In genomic region chr2:84636231-84636741, GRCm38 (mm10) we compare ENCODE assay signal across 8 mouse cellular contexts. TPM values are rescaled to one million over a fixed set of nuclear protein-coding genes. Genes with fewer than 3 reads are reported as not detected.
DNase-seq lines count a peak whose midpoint lies in the region; ATAC-seq and TF ChIP-seq lines count a peak whose summit lies in the region.

No protein-coding gene starts in this region.

- TF ChIP-seq EP300 in stomach, postnatal 0 days (optimal IDR thresholded peaks at IDR 0.05) = no peak

- H3K4me3 ChIP-seq in lung, embryonic 15.5 days = peak overlapping the region; percentile 7; the same call in 1 of the 2 replicates
- peak overlapping the region; percentile 20 for H3K4me3 ChIP-seq in stomach, postnatal 0 days (ENCODE audit: low read depth, low read length)

- intact Hi-C loops in gastrocnemius, postnatal 14 days (cut with DNase I; ENCODE audit: low total_unique reads) = no loop called here

- no peaks in the 10 kb centered on the region for H3K27me3 ChIP-seq in lung, embryonic 15.5 days
- H3K27me3 ChIP-seq in stomach, postnatal 0 days (ENCODE audit: control insufficient read depth, insufficient read depth, low read length) = no peaks in the 10 kb centered on the region

- H3K4me2 ChIP-seq in lung, embryonic 15.5 days = peak overlapping the region; percentile 48
- H3K4me2 ChIP-seq in stomach, postnatal 0 days (replicated peaks; ENCODE audit: low read depth) = peak overlapping the region; percentile 55

- H3K27ac ChIP-seq in lung, embryonic 15.5 days = peak overlapping the region; percentile 97
- H3K27ac ChIP-seq in stomach, postnatal 0 days (replicated peaks) = peak overlapping the region; percentile 93

- H3K4me1 ChIP-seq in lung, embryonic 15.5 days = peaks cover 90% of the 10 kb centered on the region
- peaks cover 39% of the 10 kb centered on the region for H3K4me1 ChIP-seq in stomach, postnatal 0 days (replicated peaks; ENCODE audit: control insufficient read depth, insufficient read depth)

- DNase-seq in gastrocnemius, adult 18-20 months (ENCODE audit: low spot score) = peak; percentile 30
- DNase-seq in gastrocnemius, postnatal 14 days = no peak
- peak; percentile 73 for DNase-seq in heart, adult 8-10 months (ENCODE audit: low spot score)
- peak; percentile 82 for DNase-seq in kidney, adult 9 months
- peak; percentile 74 for DNase-seq in stomach, postnatal 0 days (ENCODE audit: low spot score)
- DNase-seq in cerebellum, adult 9-10 months = no peak
- DNase-seq in layer of hippocampus, postnatal 10 days (ENCODE audit: low spot score in 2 of 2) = no peak

- no peak for TF ChIP-seq CTCF in stomach, postnatal 0 days (IDR thresholded peaks at IDR 0.05; ENCODE audit: low read depth)

- H3K36me3 ChIP-seq in lung, embryonic 15.5 days = no peaks in the 10 kb centered on the region
- no peaks in the 10 kb centered on the region for H3K36me3 ChIP-seq in stomach, postnatal 0 days (ENCODE audit: control insufficient read depth, insufficient read depth, low read length)

- H3K9me3 ChIP-seq in lung, embryonic 15.5 days = no peaks in the 10 kb centered on the region
- H3K9me3 ChIP-seq in stomach, postnatal 0 days (ENCODE audit: control insufficient read depth, low read length) = no peaks in the 10 kb centered on the region

- 9% methylated on average over 8 of the region's 8 CpGs for WGBS in lung, embryonic 15.5 days
- WGBS in stomach, postnatal 0 days = 9% methylated on average over 8 of the region's 8 CpGs

- H3K9ac ChIP-seq in lung, embryonic 15.5 days = peak overlapping the region; percentile 14; the same call in 1 of the 2 replicates
- peak overlapping the region; percentile 47 for H3K9ac ChIP-seq in stomach, postnatal 0 days (ENCODE audit: low read length)

- ATAC-seq in lung, embryonic 15.5 days (ENCODE audit: borderline replicate concordance, extremely low read depth, low FRiP score, low TSS enrichment) = no peak
- peak; percentile 54 for ATAC-seq in stomach, postnatal 0 days (ENCODE audit: low FRiP score, low TSS enrichment)

RNA-seq across cellular contexts. Expression of gene Ctnnd1, which starts 14.3 kb away (rescaled TPM):
- 10 to 100 TPM; 23.2 to 29.2 TPM for total RNA-seq in gastrocnemius, adult 18-20 months (2021)
- 10 to 100 TPM; 46.4 to 49.7 TPM for total RNA-seq in gastrocnemius, postnatal 14 days (2021)
- total RNA-seq in heart, adult 8-10 months (2022) = 10 to 100 TPM; 47.1 to 62.3 (median 51.3) TPM
- 61.5 and 66.0 TPM in 2 replicates for polyA plus RNA-seq in lung, embryonic 15.5 days (2015; fragmentation: Nextera tagmentation; extraction: Ambion mirVana)
- polyA plus RNA-seq in stomach, postnatal 0 days (2015; fragmentation: Nextera tagmentation; extraction: Ambion mirVana) = 34.5 and 38.8 TPM in 2 replicates
- 10 to 100 TPM; 62.2 to 63.7 TPM for total RNA-seq in layer of hippocampus, postnatal 10 days (2021)

RNA-seq across cellular contexts. Expression of gene Btbd18, which starts 22.6 kb away (rescaled TPM):
- total RNA-seq in gastrocnemius, adult 18-20 months (2021) = not detected
- total RNA-seq in gastrocnemius, postnatal 14 days (2021) = not detected
- not detected for total RNA-seq in heart, adult 8-10 months (2022)
- polyA plus RNA-seq in lung, embryonic 15.5 days (2015; fragmentation: Nextera tagmentation; extraction: Ambion mirVana) = 0.13 and 0.22 TPM in 2 replicates
- 0.07 and 0.11 TPM in 2 replicates for polyA plus RNA-seq in stomach, postnatal 0 days (2015; fragmentation: Nextera tagmentation; extraction: Ambion mirVana)
- not detected for total RNA-seq in layer of hippocampus, postnatal 10 days (2021)

RNA-seq across cellular contexts. Expression of gene Selenoh, which starts 34.3 kb away (rescaled TPM):
- total RNA-seq in gastrocnemius, adult 18-20 months (2021) = 10 to 100 TPM; 12.0 to 14.4 TPM
- total RNA-seq in gastrocnemius, postnatal 14 days (2021) = 10 to 100 TPM; 13.3 to 15.6 TPM
- total RNA-seq in heart, adult 8-10 months (2022) = 10 to 100 TPM; 24.0 to 25.9 (median 24.0) TPM
- polyA plus RNA-seq in lung, embryonic 15.5 days (2015; fragmentation: Nextera tagmentation; extraction: Ambion mirVana) = 356 and 375 TPM in 2 replicates
- 111 and 123 TPM in 2 replicates for polyA plus RNA-seq in stomach, postnatal 0 days (2015; fragmentation: Nextera tagmentation; extraction: Ambion mirVana)
- total RNA-seq in layer of hippocampus, postnatal 10 days (2021) = 10 to 100 TPM; 58.8 to 67.6 TPM

RNA-seq across cellular contexts. Expression of gene Gm28635, which starts 41.6 kb away (rescaled TPM):
- 1 to 10 TPM in 1 of 2 experiments, under 1 TPM in 1; 0.59 to 2.2 TPM for total RNA-seq in gastrocnemius, adult 18-20 months (2021)
- total RNA-seq in gastrocnemius, postnatal 14 days (2021) = not detected
- total RNA-seq in heart, adult 8-10 months (2022) = 1 to 10 TPM; 2.7 to 9.6 (median 4.9) TPM
- not detected in 2 replicates for polyA plus RNA-seq in lung, embryonic 15.5 days (2015; fragmentation: Nextera tagmentation; extraction: Ambion mirVana)
- not detected in 2 replicates for polyA plus RNA-seq in stomach, postnatal 0 days (2015; fragmentation: Nextera tagmentation; extraction: Ambion mirVana)
- total RNA-seq in layer of hippocampus, postnatal 10 days (2021) = 1 to 10 TPM; 4.1 to 4.8 TPM

RNA-seq across cellular contexts. Expression of gene Med19, which starts 41.9 kb away (rescaled TPM):
- 1 to 10 TPM; 7.7 to 8.5 TPM for total RNA-seq in gastrocnemius, adult 18-20 months (2021)
- 1 to 10 TPM; 7.4 to 9.9 TPM for total RNA-seq in gastrocnemius, postnatal 14 days (2021)
- total RNA-seq in heart, adult 8-10 months (2022) = 10 to 100 TPM; 11.5 to 13.4 (median 12.8) TPM
- polyA plus RNA-seq in lung, embryonic 15.5 days (2015; fragmentation: Nextera tagmentation; extraction: Ambion mirVana) = 37.1 and 38.0 TPM in 2 replicates
- 18.1 and 18.2 TPM in 2 replicates for polyA plus RNA-seq in stomach, postnatal 0 days (2015; fragmentation: Nextera tagmentation; extraction: Ambion mirVana)
- 10 to 100 TPM; 33.0 to 38.8 TPM for total RNA-seq in layer of hippocampus, postnatal 10 days (2021)

Comparison
In these comparisons a context has a peak if more than half of its experiments do, and no peak if none do; other contexts are left out.
1. DNase-seq: peak in gastrocnemius, adult 18-20 months (single experiment), heart, adult 8-10 months (single experiment), kidney, adult 9 months (single experiment) and stomach, postnatal 0 days (single experiment); none in gastrocnemius, postnatal 14 days (single experiment), cerebellum, adult 9-10 months (single experiment) and layer of hippocampus, postnatal 10 days (0 of 2).